Mouse (Mus musculus) v-Abl transformed pro-B cells (cell line): ENCODE results near the gene Zfp277.

Experiments used
- in situ Hi-C, 2 experiments: fragments of 400-800 bp; cut with MboI; formaldehyde crosslinking; loops; one replicate each; pipeline ENCODE4 v1.15.1; 2025; ENCODE audit not compliant: unreplicated experiment in 2 of 2

Gene Zfp277

GRCm38 (mm10) chr12:40381173-40381801 is 64.4 kb downstream of the Zfp277 start:
- in situ Hi-C loops: no loop called here

GRCm38 (mm10) chr12:40379538-40379923 is 66.2 kb downstream of the Zfp277 start:
- in situ Hi-C loops: no loop called here

GRCm38 (mm10) chr12:40378621-40379537 is 66.8 kb downstream of the Zfp277 start:
- in situ Hi-C loops: no loop called here

- in situ Hi-C loops: no loop called here
These were observed 93.8 kb downstream of the Zfp277 start for GRCm38 (mm10) chr12:40351879-40352278.

DNA sequence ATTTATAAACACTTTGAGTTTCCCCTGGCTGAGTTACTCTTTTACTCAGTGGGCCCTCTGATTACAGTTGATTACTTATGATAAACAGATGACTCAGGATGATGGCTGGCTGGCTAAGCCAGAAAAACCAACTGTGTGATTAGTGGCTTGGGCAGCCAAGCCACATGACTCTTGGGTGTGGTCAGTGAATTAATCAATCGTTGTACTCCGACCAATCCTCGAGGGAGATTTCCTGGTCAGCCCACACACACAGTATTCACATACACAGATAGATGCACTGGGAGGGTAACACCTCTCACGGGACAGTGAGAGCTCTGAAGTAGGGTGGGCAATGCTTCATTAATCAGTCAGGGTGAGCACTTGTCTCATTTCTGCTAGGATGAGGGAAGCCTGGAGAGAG is 97.5 kb downstream of the Zfp277 start:
- in situ Hi-C loops: no loop called here

DNA sequence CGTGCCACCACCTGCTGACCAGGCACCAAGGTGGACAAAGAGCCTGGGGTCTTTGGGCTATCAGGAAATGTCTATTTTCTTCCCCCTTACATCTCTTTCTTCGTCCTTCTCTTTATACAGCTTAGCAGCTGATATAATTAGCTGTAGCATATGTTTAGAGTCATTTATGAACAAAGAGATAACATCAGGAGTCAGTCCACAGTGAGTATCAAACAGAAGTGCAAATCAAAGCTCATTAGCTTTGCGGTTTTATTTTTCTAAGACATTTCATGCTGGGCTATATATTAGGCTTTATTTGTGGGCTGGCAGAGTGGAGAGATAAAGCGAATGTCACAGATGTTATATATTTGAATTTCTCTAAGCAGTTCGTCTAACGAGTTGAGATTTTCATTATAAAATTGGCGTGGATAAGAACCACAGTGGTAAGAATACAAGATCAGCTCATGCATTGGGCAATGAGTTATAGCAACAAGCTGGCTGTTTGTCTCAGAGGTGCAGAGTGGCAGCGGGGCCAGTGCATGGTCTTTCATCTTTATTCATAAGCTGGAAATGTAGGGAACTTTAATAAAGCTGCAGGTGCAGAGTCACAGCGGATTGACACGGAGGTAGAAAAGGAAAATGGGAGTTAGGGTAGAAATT is 98.5 kb downstream of the Zfp277 start:
- in situ Hi-C loops: no loop called here

DNA sequence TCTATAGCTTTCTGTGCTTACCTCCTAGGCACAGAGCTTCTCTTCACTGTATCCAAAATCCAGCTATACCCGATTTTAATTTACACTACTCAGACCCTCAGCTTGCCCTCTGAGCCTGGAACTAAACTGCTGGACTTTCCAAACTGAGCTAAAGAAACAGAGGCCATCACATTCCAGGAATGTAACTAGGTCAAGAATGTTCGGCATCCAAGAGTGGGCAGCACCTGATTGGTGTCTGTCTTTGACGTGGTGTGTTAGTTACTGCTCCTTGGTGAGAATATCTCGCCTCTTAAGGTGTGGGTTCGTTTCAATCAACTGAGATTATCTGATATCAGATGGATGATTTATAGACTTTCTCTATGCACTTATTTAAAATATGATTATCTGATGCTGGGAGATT is 104.3 kb downstream of the Zfp277 start:
- in situ Hi-C loops: no loop called here

GRCm38 (mm10) chr12:40335303-40335702 is 110.4 kb downstream of the Zfp277 start:
- in situ Hi-C loops: loop anchor here in 1 of 2 experiments (10.0 kb wide), 1 partner anchor 479 kb away; no protein-coding TSS in a partner anchor

- in situ Hi-C loops: loop anchor here in 1 of 2 experiments (10.0 kb wide), 1 partner anchor 483 kb away; no protein-coding TSS in a partner anchor
These were observed 114.2 kb downstream of the Zfp277 start for GRCm38 (mm10) chr12:40331467-40331866.

DNA sequence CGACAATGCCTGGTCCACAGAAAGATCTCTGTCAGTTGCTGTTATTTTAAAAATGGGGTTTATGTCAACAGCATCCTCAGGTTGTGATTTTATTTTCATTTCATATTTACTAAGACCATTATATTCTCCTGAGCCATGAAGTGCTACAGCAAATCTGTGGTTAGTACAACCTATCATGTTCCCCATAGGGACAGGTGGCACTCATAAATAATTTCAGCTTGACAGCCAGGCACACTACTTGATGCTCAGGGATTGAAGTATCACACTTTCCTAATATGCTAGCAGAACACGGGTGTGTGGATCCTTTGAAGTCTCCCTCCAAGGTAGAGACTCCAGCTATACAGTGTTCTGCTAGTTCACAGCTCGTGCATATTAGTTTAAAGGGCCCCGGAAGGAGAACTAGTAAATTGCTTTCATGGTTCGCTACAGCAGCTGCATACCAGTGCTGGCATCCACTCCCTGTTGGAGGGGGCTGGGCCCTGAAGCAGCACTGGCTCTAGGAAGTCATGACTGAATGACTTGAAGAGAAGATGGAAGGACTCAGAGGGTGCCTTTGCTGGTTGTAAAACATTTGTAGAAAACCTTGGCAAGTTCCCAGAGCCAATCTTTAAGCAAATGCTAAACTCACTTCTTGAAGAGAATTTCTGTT is 118.6 kb downstream of the Zfp277 start:
- in situ Hi-C loops: no loop called here

GRCm38 (mm10) chr12:40325582-40325981 is 120.1 kb downstream of the Zfp277 start:
- in situ Hi-C loops: no loop called here

- in situ Hi-C loops: no loop called here
These were observed 120.9 kb downstream of the Zfp277 start for GRCm38 (mm10) chr12:40324819-40325218.

- in situ Hi-C loops: no loop called here
These were observed 130.6 kb downstream of the Zfp277 start for GRCm38 (mm10) chr12:40315146-40315545.

DNA sequence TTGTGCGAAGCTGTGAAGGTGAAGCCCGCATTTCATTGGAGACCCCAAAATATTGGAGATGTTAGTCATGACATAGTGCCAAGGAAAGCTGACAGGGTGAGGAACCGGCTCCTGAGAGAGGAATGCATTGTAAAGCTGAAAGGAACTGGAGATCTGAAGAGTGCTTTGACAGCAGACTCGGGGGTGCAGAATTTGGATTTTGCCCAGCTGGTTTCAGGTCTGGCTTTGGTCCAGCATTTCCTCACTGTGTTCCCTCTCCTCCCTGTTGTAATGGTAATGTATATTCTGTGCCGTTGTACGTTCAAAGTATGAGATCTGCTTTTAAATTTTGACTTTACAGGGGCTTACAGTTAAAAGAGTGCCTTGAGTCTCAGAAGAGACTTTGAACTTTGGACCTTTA is 141.7 kb downstream of the Zfp277 start:
- in situ Hi-C loops: no loop called here

DNA sequence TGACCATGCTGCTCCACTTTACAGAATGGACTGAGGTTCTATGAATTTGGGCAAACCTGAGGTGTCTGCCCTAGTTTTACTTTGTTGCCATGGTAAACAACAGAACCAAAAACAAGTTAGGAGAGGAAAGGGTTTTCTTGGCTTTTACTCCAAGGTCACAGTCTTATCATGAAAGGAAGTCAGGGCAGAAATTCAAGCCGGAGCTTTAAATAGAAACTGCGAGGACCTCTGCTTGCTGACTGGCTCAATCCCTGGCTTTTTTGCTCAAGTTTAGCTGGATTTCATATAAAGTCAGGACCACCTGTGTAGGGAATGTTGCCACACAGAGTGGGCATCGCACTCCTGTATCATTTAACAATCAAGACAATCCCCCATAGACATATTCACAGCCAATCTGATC is 147.1 kb downstream of the Zfp277 start:
- in situ Hi-C loops: no loop called here

GRCm38 (mm10) chr12:40286539-40286938 is 159.2 kb downstream of the Zfp277 start:
- in situ Hi-C loops: no loop called here

DNA sequence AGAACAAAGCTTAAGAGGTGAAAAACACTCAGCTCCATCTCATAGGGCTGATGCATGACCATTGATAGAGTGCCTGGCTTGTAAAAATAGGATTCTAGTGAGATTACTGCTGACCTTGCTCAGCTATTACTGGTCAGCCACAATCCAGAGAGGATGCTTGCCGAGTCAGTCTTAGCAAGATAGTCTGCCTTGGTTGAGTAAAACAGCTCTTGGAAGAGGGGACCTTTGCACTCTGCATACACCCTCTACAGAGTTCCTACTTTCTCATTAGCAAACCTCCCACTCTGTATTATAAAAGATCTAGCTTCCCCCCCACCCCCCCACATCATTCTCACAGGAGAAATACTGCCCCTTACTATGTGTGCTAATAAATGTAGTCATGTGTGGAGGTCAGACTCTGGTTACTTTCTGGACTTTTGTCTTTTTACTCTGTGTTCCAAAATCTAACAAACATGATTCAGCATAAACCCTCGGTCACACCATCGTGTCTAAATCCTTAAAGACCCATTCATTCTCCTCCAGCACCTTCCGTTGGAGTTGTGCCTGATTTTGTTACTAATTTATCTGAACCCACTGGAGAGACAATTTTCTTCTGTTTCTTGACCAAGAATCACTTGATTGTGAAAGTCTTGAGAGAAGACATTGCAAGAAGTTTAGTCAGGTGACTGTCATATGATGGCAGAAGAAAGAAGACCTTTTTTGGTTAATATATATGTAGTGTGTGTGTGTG is 164.9 kb downstream of the Zfp277 start:
- in situ Hi-C loops: no loop called here

DNA sequence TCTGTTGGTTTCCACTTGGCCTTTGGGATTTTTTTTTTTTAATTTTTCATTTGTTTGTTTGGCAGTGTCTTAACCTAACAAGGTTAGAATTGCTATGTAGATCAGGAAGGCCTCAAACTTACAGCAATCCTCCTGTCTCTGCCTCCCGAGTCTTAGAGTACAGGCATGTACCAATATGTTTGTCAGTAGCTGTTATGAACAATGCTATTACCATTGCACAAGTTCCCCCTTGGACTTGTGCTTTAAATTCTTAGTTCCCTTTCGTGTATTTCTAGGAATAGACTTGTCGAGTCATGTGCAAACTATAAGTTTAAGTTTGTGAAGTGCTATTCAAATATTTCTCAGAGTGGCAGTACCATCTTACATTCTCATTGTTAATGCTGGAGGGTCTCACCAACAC is 168.1 kb downstream of the Zfp277 start:
- in situ Hi-C loops: no loop called here

- in situ Hi-C loops: loop anchor here in 1 of 2 experiments (25.0 kb wide), 1 partner anchor 812 kb away; no protein-coding TSS in a partner anchor
These were observed 170.8 kb downstream of the Zfp277 start for GRCm38 (mm10) chr12:40274931-40275330.

GRCm38 (mm10) chr12:40273339-40273738 is 172.4 kb downstream of the Zfp277 start:
- in situ Hi-C loops: loop anchor here in 1 of 2 experiments (25.0 kb wide), 1 partner anchor 814 kb away; no protein-coding TSS in a partner anchor
